Mouse (Mus musculus): ENCODE data around the gene Cdk2ap2. TPM values are rescaled to one million over a fixed set of nuclear protein-coding genes. Genes with fewer than 3 reads are reported as not detected.
"Not testable (repeated sequence)": the region's sequence is repeated elsewhere in the genome, so short reads cannot be mapped to it uniquely, and the experiment has no call there.

Gene Cdk2ap2
- total RNA-seq (2017), result 20.3 and 22.3 TPM in 2 replicates

DNA sequence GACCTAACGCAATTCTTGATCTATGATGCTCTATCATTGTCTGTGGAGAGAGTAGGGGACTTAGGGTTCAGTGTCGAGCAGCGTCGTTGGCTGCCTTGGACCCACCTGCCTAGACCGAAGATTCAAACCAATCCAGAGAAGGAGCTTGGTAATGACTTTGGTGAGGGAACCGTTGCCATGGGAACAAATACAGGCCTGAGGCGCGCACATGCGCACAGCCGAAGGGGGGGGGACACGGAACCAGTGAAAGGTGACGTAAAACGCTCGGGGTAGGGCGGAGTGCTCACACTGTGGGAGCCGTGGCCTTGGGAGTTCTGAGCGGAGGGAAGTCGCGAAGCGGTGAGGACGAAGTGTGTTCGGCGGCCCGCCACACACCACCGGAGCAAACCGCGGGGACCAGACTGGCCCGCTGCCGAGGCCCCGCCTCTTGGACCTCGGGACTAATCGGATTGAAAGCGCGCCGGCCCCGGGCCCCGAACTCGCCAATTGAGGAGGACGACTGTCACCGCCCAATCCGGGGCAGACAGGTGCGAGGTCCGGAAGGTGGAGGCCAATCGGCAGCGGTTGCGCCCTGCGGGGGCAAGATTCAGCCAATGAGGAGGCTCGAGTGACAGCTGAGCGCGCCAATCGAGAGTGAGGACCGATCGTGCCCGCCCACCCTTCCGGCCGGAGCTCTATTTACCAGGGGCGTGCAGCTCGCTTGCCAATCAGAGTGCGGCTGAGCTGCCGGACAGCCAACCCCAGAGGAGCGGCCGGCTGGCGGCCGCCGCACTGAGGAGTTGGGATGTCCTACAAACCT lies at the start of gene Cdk2ap2:
Gene Cdk2ap2, plus strand, starts transcription at position 541 of the 799 bp plus-strand sequence.
- ATAC-seq (replicated peaks; ENCODE audit: low read depth, poor library complexity, severe bottlenecking), result peak; percentile 81

DNA sequence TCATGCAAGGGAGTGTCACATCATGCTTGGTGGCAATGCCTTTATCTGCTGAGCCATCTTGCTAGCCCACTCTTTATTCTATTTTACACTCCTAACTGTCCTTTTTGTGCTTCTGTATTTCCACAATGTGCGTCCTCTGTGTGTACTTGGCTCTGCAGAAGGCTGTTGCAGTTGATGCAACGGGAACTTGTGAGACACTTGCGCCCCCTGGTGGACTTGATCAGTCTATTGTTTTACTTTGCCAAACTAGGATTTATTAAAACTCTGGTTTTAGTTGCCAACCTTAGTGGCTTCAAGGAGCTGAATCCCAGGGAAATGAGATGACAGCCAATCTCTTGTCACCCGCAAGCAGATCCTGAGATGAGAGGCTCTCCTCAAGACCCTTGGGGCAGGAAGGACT lies 49.1 kb upstream of the Cdk2ap2 start:
- ATAC-seq (replicated peaks; ENCODE audit: low read depth, poor library complexity, severe bottlenecking), result peak; percentile 69

DNA sequence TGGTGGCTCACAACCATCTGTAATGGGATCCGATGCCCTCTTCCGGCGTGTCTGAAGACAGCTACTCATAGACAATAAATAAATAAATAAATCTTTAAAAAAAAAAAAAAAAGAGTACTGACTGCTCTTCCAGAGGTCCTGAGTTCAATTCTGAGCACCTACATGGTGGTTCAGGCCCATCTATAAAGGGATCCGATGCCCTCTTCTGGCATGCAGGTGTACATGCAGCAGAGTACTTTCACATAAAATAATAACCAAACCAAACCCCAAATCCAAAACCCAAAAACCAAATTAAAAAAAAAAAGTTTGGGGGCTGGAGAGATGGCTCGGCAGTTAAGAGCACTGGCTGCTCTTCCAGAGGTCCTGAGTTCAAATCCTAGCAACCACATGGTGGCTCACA lies 47.9 kb upstream of the Cdk2ap2 start:
- not testable (repeated sequence) for ATAC-seq (replicated peaks; ENCODE audit: low read depth, poor library complexity, severe bottlenecking)

DNA sequence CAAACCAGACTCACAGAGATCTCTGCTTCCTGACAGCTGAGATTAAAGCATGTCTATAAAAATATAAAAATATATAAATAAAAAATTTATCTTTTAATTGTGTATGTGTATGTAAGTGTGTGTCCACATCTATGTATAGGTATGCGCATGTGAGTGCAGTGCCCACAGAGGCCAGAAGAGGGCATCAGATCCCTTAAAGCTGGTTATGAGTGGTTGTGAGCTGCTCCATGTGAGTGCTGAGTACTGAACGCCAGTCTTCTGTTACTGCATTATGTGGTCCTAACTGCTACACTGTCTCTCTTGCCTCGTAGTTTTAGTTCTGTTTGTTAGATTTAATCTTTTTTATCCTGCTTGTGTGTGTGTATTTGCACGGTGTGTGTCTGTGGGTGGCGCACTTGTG lies 46.0 kb upstream of the Cdk2ap2 start:
- no peak for ATAC-seq (replicated peaks; ENCODE audit: low read depth, poor library complexity, severe bottlenecking)

DNA sequence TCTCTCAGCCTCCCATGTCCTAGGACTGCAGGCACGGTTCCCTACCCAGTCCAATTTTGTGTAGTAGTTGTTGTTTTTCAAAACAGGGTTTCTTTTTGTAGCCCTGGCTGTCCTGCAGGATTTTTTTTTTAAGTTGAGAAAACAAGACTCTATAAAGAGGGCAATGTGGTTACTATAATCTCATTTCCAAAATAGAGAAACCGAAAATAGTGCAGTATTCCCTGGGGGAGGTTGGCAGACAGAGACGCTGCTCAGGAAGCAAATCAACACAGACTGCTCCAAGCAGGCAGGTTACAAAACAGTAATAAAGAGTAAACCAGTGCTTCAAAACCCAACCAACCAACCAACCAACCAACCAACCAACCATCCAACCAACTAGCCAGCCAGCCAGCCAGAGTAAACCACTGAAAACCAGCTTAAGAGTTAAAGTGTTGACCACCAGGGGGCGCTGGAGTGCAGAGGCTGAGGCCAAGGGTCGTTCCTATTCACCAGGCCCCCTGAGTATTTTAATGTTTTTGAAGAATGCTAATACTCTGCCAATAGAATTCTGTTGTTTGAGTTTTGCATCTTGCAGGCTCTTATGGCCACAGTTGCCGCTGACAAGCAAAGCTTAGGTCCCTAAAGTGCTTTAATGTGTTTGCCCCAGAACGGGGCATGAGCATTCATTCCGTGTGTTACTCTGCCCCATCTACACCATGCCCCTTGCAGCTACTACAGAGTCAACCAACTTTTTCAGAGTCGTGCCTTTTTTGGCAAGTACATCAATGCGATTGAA lies 45.1 kb upstream of the Cdk2ap2 start:
- 0 out of 2 replicates have a peak, but pooled peaks have one; percentile 45 for ATAC-seq (replicated peaks; ENCODE audit: low read depth, poor library complexity, severe bottlenecking)

DNA sequence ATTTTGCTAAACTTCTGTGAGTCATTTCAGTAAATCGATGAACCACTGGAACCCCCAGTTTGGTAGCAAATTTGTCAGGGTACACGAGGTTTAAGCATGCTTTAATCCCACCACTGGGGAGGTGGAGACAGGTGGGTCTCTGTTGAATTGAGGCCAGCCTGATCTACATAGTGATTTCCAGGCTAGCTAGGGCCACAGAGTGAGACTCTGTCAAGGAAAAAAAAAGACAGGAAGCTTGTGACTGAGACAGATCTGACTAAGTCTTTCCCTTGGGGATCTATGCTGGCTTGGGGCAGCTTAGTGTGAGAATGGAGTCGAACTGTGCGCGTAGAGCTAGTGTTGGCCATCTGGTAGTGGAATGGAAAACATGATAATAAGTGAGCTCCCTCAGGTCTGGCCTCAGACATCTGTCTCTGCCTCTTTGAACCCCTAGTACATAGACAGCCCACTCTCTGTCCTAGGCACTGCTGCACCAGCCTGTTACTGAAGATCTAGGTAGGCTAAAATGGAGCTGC lies 44.4 kb upstream of the Cdk2ap2 start:
- ATAC-seq (replicated peaks; ENCODE audit: low read depth, poor library complexity, severe bottlenecking), result no peak

DNA sequence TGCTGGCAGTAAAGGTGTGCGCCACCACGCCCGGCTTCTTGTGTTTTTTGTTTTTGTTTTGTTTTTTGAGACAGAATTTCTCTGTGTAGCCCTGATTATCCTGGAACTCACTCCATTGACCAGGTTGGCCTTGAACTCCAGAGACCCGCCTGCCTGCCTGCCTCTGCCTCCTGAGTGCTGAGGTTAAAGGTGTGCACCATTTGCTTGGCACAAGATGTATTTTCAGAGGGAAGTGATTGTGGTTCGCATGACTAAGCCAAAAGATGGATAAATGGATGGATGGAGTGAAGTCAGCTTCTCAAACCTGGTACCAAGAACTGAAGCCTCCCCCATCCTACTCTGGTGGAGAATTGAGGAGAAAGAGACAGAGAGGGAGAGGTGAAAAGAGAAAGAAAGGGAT lies 42.4 kb upstream of the Cdk2ap2 start:
- no peak for ATAC-seq (replicated peaks; ENCODE audit: low read depth, poor library complexity, severe bottlenecking)

DNA sequence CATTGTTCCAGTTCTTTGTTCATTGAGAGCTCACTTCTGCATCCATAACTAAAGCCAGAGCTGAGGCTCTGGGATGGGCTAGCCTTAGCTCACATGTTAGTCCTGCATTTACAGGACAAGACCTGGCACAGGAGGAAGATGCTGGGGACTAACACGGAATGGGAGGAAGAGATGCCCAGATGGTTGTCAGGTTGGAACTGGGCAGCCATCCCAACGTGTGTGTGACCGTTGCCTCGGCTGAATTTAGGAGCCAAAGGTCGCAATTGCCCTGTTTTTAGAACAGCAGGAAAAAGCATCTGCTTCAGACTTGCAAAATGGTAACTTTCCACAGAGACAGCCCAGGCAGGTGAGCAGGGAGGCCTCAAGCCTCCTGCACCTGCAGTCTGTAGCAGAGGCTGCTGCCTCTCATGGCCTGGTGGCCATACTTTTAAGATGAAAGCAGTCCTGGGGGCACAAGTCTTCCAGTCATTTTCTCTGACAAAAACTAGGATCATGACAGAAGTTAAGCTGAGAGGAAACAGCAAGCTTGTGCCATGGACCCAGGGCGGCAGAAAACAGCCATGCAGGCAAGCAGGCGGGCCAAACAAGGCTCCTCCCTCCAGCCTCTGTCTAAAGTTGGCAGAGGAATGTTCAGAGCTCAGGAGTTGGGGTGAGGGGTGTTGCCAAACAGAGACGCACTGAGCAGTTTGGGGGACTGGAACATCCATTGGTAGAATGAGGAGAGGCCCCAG lies 41.6 kb upstream of the Cdk2ap2 start:
- ATAC-seq (replicated peaks; ENCODE audit: low read depth, poor library complexity, severe bottlenecking), result no peak

DNA sequence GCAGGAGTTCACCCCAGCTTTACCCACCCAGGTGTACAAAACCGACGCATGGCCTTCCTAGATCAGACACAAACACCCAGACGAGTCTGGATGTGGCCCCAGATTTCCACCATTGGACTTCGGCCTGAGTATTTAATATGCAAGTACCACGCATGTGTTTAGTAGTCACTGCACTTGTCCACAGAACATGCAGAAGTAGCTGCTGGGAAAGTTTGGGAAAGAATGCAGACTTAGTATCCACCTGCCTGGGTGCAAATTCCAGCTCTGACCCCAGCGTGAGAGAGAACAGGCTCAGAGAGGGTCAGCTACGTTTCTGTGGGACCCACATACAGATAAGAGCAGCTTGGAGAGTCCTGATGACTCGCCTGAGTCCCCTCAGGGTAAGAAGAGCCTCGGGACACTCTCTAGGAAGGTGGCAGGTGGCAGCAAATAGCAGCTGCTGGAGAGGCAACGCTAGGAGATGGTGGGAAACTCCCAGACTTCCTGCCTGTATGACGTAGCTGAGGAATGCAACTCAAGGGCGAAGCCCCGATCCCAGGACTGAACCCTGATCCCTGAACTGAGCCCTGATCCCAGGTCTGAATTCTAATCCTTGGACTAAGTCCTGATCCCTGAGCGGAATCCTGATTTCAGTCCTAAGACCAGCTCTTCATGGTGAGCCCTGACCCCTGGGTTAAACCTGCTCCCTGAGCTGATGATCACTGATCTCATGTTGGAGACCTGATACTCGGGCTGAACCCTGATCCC lies 40.9 kb upstream of the Cdk2ap2 start:
- ATAC-seq (replicated peaks; ENCODE audit: low read depth, poor library complexity, severe bottlenecking), result no peak

DNA sequence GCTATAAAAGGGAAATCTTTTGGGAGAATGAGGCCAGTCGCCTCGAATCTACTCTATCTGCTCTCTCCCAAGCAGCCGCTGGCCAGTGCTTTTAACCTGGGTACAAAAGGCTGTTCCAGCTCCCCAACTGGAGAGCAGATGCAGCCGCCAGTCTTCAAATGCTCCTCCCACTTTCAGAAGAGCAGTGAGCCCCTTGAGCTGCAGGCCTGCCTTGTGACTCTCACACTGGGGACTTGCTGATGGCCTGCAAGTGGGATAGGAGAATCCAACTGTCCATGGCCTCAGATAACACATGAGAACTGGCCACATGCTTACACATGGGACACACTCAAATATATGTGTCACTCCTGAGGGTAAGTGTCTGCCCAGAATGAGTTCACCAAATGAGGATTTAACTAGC lies 40.3 kb upstream of the Cdk2ap2 start:
- no peak for ATAC-seq (replicated peaks; ENCODE audit: low read depth, poor library complexity, severe bottlenecking)

DNA sequence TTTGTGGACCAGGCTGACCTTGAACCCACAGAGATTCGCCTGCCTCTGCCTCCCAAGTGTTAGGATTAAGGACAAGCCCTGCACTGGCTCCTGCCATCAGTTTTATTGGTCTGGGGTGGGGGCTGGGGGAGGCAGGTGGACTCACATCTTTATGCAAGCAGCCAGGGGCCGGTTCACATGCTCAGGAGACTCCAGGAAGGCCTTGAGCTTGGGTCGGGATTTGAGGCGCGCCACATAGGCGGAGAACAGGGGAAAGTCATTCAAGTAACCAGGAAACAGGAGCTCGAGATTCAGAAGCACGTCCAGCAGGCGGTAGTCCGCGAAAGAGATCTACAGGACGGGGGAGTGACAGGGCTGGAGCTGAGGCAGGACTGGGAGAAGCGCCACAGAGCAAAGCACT lies 39.6 kb upstream of the Cdk2ap2 start:
- ATAC-seq (replicated peaks; ENCODE audit: low read depth, poor library complexity, severe bottlenecking), result no peak

DNA sequence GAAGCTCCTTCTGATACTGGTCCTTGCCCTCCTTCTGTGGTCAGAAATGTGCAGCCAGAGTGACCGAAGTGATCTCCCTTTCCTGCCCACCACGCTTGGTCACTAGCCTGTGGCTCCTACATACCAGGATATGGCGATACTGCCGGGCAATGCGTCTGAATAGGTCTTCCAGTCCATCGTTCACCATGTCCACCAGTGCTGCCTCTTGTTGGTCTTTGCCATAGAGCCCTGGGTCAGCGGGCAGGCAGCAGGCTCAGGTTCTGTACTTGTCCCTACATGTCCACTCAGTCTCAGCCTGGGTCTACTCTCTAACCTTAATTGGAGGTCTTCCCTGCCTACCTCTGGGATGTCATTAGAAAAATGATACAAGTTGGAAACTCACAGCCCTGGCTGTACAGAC lies 39.0 kb upstream of the Cdk2ap2 start:
- ATAC-seq (replicated peaks; ENCODE audit: low read depth, poor library complexity, severe bottlenecking), result no peak

DNA sequence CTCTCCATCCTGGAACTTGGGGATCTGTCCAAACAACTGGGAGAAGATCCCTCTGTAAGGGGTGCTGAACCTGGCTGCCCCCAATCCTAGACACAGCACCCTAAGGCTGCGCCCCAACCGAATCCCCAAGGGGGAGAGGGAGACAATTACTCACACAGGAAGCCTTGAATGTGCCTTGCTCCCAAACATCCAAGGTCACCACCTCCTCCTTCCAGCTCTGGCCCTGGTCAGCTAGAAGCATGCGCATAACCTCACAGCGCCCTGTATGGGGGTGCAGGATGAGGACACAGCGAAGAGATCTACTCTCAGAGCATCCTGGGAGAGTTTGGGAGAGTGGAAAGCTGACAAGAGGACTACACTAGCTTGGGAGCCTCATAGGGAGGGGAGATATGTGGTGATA lies 38.4 kb upstream of the Cdk2ap2 start:
- ATAC-seq (replicated peaks; ENCODE audit: low read depth, poor library complexity, severe bottlenecking), result no peak

DNA sequence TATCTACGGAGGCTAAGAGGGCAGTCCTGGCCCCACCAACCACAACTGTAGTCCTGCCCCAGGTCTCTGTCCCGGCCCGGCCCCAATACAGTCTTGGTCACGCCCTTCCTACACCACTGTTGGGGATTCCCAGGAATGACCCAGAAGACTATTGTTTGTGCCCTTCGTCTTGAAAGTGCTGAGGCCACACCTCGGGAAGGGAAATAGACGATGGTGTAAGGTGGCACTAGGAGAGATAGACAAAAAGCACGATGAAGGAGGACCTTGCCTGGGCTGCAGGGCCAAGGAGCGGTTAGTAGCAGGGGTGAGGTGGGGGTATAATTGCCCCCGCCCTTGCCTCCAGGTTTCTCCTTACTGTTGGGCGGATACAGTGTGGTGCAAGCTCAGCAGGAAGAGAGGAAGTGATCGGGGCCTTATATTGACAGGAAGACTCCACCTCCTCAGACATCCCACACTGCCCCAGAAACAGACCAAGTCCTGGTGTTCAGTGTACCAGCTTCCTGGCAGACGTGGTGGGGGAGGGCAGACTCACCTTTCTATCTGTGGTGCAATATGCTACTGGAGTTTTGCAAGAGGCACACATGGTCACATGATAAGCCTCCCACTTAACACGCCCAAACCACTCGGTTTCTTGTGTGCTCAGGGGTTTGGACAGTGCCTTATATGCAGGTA lies 37.8 kb upstream of the Cdk2ap2 start, which contains the start of gene Gstp3:
Gene Gstp3, minus strand, starts transcription at position 501 of the 672 bp plus-strand sequence.
- peak; percentile 69 for ATAC-seq (replicated peaks; ENCODE audit: low read depth, poor library complexity, severe bottlenecking)

DNA sequence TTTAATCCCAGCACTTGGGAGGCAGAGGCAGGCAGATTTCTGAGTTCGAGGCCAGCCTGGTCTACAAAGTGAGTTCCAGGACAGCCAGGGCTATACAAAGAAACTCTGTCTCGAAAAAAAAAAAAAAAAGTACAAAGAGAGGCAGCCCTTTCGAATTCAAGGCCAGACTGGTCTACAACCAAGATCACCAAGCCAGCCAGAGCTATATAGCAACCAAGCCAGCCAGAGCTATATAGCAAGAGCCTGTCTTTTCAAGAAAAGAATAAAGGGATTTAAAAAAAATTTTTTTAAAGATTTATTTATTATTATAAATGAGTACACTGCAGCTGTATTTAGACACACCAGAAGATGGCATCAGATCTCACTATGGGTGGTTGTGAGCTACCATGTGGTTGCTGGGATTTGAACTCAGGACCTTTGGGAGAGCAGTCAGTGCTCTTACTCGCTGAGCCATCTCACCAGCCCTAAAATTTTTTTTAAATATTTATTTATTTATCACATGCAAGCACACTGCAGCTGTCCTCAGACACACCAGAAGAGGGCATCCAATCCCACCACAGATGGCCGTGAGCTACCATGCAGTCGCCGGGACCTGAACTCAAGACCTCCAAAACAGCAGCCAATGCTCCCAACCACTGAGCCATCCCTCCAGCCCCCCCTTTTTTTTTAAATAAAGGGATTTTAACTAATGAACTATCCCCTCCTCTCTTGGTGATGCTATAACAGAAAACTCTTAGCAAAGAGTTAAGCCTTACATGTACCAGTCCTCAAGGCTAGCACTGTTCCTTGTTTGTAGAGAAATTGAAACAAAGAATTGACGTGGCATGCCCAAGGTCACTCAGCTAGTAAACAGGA lies 36.7 kb upstream of the Cdk2ap2 start:
- not testable (repeated sequence) for ATAC-seq (replicated peaks; ENCODE audit: low read depth, poor library complexity, severe bottlenecking)

DNA sequence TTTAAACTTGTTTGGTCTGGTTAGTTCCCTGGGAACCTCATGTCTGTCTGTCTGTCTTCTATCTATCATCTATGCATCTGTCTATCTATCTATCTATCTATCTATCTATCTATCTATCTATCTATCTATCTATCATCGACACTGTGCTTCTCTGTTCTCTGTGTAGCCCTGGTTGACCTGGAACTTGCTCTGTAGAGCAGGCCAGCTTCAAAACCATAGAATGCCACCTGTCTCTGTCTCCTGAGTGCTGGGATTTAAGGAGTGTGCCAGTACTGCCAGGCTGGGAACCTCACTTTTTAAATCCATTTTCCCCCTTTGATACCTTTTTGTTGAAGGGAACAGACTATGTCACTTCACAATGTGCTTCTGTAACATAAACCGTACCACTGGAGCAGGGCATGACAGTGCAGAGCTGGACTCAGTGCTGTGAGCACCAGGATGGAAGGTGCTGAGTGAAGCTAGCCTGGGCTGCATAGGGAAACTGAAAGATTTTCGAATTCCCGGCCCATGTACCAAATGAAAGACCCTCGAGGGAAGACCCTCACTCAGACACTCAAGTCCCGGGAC lies 36.0 kb upstream of the Cdk2ap2 start:
- no peak for ATAC-seq (replicated peaks; ENCODE audit: low read depth, poor library complexity, severe bottlenecking)

DNA sequence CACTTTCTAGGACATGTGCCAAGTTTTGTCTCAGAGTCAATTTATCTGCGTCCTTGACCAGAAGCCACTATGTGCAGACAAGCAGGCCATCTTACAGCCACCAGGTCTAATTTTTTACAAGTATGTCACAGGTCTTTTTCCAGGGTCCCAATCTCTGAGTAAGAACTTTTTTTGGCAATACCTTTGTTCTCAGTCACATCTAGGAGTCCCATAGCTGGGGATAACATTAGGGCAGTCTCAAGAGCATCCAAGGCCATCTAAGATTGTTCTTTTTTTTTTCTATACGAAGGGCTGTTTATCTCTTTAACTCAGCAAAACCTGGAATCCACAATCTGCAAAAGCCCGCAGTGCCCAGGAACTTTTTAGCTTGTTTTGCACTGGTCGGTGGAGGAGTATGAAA lies 33.6 kb upstream of the Cdk2ap2 start:
- not testable (repeated sequence) for ATAC-seq (replicated peaks; ENCODE audit: low read depth, poor library complexity, severe bottlenecking)

DNA sequence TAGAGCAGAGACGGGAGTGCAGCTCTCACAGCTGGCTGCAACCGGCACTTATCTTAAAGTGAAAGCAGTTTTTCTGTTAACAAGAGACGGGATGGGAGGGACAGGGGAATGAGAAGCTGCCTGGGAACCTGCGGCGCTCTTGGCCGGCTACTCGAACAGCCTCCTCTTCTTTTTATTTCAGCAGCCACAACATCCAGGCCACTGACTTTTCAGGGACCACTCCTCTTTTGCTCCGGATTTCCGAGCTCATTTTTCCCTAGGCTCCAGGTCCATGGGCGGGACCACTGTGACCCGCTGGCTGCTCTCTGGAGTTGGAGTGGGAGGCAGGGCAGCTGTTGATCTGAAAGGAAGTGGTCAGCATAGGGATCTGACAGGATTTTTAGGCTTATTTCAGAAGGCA lies 32.5 kb upstream of the Cdk2ap2 start:
- not testable (repeated sequence) for ATAC-seq (replicated peaks; ENCODE audit: low read depth, poor library complexity, severe bottlenecking)

Measured in common myeloid progenitor, adult 5-6 weeks (primary cell).